Mouse (Mus musculus) thymus, postnatal 10 days (tissue): Measurements from ENCODE around the gene Pla1a.

Source experiments
- DNase-seq, 2 experiments: peaks; one replicate each; pipeline ENCODE4 v3.0.0; 2021; ENCODE audit warnings: low spot score in 2 of 2

The Pla1a gene

DNA sequence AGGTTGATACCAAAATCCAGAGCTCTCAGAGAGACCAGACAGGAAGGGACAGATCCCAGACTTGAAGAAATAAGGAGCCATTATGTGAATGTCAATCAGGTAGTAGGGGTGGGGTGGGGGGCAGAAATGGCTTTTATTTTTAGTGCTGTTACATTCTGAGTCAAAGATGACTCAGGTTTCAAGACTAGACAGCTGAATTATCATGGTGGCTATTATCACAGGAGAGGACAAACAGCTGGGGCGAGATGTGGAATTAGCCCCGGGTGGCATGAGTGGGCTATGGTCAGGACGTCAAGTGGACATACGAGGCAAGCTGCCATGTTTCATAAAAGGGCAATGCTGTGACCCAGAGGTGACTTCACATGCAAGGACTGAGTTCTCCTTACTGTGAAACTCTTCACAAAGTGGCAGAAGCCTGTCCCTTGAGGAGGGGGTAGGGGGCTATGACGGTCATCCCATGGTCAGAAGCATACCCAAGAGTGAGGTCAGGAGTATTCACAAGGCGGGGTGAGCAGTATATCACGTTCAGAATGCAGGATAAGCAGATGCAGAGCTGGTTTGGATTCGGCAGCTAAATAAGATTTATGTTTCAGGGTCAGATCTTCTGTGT is 43.6 kb downstream of the Pla1a start:
- DNase-seq, result no peak

DNA sequence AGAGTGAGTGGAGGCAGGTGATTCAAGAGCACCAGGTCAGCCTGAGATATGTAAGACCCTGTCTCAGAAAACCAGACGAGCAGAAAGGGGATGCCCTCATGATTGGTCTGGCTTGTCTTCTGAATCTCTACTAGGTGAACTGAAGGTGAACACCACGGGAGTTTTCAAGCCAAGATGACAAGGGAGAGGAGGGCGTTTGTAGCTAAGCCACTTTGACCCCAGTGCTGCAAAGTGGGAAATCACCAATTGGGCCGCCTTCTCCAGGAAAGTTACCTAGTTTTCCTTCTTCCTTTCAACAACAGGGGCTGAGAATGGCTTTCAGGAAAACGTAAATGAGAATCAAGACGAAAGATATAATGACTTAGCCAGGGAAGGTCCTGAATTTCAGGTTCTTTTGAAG is 44.2 kb downstream of the Pla1a start:
- no peak for DNase-seq

DNA sequence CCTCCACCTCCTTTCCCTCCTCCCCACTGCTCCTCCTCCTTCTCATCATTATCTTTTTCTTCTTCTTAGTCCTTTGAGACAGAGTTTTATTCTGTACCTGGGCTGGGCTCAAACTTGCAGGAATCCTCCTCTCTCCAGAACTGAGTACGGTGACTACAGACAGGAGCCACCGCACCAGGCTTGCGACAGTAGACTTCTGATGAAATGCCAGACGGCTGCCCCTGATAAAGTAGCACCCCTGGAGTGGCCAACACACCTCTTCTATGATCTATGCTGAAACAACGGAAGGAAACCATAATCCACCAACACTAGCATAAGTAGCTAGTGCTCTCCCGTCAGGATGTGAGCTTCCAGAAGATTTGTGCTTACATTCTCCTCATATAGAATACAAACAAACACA is 45.6 kb downstream of the Pla1a start:
- DNase-seq, result no peak

DNA sequence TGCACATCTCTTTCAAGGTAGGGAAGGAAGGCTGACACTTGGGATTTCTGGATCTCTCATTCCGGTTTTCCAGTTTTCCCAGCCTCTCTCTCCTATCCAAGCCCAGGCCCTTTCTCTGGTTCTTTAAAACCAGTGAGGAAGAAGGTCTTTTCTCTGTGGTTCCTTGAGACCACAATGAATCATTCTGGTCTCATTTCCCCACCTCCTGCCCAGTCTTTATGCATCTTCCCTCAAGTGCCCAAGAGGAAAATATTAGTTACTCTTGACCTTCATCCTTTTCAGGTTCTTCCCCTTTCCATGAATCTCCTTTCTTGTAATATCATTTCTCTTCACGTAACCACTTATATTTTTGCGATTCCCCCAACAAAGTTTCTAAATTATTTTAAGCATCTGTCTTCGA is 47.2 kb downstream of the Pla1a start:
- DNase-seq, result no peak

DNA sequence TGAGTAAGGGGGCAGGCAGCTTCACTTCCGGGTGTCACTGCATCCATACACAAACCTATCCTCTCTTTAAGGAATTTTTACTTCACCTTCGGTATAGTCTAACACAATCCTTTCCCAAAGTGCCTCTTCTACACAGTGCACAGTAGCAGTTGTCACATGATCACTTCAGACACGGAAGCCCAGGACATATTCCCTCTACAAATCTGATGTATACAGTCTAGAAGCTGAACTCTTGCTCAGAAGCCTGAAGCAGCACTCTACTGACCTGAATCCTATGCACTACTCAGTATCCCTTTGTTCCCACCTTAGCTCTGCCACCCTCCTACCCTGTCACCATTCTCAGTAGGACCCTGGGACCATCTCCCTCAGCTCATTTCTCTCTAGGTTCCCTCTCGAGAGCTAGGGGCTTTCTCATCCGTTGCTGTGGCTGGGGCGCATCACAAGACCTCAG is 47.7 kb downstream of the Pla1a start:
- no peak for DNase-seq

DNA sequence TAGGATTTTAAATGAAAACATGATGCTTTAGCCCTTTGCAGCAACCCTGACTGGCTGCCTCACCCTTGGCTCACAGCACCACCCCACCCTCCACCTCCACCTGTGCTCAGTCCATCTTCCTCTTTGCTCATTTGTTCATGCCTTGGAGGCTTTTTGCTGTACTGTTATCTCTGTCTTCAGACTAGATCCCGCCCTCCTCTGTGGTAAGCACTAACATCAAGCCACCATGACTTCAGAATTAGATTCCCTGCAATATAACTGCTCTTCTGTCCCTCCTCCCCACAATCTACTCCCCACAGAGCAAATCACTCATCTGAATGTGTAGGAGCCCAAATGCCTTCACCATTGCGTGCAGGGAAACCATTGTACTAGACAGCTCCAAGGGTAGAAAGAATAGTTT is 49.3 kb downstream of the Pla1a start:
- no peak for DNase-seq

DNA sequence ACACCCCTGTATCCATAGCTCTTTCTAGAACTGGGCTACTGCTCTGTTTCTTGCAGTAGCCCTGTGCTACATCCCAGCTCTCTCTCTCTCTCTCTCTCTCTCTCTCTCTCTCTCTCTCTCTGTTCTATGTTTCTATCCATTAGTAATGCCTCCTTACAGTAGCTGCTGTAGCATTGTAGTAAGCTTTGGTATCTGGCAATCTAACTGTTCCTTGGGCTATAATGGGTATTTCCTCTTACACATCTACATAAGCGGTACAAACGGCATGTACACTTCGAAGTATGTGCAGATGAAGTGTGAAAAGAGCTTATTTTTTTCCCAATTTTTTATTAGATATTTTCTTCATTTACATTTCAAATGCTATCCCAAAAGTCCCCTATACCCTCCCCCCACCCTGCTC is 53.0 kb downstream of the Pla1a start:
- no peak for DNase-seq

DNA sequence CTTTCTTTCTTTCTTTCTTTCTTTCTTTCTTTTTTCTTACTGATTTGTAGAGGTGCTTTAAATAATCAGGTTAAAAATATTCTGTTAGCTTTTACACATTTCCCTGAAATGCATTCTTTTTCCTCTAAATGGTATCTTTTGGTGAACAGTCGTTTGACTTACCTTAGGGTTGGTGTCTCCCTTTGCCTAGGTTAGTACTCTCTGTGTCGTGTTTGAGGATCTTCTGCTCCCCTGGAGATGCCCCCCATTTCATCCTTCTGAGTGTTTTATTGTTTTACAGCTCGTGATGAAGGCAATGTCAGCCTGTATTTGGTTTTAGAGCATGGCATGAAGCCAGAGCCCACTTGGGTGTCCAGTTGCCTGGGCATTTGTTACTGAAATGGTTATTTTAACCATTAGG is 53.5 kb downstream of the Pla1a start:
- DNase-seq, result no peak

DNA sequence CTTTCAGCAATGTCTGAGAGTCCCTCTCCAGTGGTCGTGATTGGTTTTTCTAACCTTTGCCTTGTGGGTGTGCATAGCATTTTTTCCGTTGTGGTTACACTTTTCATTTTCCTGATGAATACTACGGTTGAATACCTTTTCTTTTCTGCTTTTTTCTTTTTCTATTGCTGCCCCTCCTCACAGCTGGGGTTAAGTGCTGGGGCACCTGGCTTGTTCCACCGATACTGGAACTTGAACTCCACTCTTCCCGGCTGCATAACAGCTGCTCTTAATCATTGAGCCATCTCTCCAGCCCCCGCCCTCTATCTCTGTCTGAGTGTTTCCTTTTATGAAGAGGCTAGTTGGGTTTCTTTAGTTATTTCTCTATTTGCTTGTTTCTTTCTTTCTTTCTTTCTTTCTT is 53.9 kb downstream of the Pla1a start:
- DNase-seq, result no peak

DNA sequence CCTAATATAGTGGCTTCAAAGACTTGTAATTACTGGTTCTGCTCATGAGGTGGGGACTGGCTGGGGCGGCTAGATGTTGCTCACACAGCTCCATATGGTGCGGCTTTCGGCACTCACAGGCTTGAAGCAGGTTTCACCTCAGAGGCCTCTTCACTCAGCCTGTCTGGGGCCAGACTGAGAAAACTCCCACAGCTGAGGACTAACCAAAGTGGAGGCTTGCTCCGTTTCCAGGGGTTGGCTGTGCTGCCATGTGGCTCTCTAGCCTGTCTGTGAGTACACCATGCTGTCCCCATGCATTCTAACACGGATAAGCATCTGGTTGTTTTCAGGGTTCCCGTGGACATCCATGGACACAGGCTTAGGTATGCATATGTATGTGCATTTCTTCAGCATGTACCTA is 54.4 kb downstream of the Pla1a start:
- no peak for DNase-seq

DNA sequence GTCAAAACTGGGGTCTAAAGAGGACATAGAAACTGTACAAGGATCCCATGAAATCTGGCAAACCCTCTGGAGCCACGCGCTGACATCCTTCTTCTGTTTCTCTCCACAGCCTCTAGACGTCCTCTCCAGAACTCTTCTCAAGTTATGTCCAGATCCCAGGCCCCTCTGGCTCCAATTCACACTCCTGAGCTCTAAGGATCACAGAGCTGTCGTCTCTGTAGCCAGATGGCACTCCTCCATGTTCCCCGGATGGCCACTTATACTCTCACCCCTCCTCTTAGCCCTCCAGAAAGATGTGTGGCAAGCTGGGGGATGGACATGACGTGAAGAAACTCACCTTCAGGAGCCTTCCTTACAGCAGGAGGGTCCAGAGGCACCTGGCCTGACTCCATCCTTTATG is 55.4 kb downstream of the Pla1a start:
- no peak for DNase-seq

DNA sequence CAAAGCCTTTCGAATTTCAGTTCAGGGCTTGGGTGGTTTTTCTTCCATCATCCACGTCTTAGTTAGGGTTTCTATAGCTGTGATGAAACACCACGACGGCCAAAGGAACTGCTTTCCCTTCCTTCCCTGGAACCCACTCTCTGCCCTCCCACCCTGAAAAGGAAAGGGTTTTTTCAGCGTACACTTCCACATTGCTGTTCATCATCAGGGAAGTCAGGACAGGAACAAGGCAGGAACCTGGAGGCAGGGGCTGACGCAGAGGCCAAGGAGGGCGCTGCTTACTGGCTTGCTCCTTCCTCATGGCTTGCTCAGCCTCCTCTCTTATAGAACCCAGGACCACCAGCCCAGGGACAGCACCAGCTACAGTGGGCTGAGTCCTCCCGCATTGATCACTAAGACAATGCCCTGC is 56.1 kb downstream of the Pla1a start:
- DNase-seq, result no peak

DNA sequence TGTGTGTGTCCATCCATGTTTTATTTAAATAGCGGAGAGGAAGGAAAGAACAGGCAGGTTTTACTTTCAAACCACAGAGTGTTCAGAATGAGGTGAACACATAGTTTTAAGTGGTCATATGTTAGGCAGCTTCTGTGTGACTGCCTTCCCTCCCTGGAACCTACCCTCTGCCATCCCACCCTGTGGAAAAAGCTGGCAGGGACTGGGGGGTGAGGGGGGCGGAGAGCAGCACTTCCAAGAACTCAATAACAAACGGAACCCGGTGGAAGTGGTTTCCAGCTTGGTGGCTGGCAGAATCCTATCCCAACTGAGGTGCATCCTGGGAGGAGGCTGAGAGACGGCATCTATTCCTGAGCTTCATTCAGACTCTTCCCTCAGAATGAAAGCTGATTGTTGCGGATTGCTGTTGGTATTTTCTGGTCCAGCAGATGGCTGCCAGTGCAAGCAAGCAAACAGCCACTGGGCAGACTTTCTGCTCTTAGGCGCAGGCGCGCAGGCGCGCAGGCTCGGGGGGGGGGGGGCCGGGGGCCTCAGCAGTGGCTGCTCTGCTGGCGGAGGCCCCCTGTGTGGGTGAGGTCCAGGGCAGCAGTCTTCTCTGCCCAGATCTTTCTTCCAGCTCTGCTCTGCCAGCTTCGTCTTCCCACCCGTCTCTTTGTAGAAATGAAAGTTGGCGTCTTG is 56.6 kb downstream of the Pla1a start:
- DNase-seq, result peak in 1 of 2 experiments; percentile 26

DNA sequence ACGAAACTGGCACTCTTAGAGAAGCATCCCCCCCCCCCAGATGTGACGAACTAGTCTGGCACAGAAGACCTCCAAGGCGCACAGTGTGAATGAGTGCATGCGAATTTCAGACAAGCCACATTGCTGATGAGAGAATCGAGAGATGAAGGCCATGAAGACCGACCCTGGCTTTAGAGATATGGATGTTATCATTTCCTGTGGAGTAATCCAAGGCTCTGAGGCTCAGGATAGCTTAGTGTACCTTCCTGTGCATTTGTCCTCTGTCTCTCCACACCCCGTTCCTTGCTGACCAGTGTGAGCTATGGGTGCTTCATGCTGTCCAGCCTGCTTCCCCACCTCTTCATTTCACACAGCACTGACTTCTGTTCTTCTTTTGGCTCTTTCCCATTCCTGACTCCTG is 57.8 kb downstream of the Pla1a start:
- no peak for DNase-seq

DNA sequence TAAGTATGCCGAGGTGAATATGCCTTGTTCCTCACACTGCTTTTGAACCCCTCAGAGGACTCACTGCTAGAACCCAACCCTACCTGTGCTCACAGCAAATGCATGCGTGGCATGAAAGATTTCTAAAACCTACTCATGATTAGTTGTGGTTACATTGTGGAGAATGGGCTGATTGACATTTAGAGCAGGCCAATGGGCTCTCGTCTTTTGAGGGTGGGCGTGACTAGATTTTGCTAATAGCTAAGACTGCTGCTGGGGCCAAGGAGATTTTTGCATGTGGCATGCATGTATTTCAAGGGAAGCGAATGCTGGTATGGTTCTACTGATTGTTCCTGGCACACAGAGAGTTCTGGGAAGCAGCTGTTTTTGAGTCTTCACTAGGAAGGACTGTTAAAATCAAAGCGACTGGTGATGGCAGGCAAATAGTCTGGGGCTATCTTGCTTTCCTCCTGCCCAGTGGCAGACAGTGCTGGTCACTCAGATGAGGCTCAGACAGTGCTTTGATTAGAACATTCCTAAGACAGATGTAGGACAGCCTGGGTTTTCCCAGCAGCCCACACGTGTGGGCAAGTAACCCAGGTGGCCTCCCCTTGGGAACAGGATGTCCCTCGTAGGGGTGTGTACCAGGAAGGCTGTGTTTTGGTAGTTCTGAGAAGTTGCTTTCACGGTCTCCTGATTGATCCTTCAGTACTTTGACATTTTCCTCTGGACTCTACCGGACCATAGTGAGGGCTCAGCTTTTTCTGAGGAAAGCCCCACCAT is 58.4 kb downstream of the Pla1a start:
- DNase-seq, result no peak

DNA sequence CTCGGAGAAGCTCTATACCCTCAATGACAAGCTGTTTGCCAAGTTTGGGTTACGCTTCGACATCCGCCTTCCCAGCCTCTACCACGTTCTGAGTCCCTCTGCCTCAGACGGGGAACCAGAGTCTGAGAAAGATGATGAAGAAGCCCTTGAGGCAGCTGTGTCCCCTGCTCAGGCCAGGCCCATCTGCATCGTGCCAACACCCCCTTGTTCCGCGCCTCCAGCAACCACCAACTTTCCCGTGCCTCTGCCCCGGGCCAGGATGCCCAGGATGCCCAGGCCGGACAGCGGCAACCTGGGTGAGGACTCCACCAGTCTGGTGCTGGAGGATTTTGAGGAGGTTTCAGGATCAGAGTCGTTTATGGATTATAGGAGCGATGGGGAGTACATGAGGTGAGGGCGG is 59.0 kb downstream of the Pla1a start:
- no peak for DNase-seq

DNA sequence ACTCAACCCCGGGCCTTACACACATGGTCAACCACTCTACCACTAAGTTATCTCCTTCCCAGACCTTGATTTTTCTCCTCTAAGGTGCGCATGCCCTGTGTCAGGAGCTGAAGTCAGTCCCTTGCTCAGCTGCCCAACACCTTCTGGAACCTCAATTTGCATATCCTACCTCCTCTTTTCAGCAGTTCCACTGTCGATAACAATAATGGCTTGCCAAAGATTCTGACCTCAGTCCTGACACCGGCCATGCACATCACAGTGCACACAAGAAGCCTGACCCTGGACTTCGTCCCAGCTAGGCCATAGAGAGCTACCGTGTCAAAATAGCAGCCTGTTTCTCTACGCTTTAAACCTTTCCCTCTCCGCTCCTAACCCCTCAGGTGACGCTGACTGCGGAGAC is 59.5 kb downstream of the Pla1a start:
- DNase-seq, result no peak

DNA sequence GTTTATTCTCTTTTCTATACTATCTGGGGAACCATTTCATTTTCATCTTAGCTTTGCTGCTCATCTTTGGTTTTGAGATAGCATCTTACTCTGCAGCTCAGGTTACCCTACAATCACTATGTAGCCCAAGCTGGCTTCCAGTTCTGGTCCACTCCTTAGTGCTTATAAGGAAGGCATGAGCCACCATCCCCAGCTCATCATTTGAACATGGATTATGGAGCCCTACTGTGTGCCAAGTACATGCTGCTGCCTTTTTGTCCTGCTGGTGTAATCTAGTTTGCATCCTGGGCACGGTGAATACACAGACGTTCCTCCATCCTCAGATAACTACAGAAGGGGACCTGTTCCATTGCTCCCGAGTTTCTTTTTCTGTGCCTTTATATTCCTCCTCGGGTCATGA is 60.1 kb downstream of the Pla1a start:
- DNase-seq, result no peak

DNA sequence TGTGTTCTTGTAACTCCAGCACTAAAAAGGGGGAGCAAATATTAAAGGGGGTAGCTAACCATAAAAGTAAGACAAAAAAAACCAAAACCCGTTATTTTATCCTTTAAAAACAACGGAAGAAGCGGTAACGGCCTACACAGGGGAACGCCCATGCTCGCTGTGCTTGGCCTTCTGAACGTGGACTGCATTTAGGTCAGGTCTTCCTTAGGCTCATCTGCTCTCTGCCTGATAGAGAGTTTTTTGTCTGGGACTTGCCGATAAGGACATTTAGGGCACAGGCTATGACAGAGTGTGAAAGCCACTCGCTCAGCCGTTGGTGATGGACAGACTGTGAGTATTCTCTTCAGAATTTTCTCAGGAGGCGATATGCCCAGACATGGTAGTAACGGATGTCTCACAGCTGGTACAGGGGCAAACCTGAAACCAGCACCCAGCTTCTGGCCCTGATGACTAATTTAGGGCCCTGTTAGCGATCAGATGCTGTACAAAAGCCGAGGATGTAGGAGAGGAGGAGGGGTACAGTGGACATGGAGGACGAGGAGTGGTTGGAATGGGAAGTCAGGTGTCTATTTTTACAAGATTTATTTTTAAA is 61.1 kb downstream of the Pla1a start:
- DNase-seq, result no peak

DNA sequence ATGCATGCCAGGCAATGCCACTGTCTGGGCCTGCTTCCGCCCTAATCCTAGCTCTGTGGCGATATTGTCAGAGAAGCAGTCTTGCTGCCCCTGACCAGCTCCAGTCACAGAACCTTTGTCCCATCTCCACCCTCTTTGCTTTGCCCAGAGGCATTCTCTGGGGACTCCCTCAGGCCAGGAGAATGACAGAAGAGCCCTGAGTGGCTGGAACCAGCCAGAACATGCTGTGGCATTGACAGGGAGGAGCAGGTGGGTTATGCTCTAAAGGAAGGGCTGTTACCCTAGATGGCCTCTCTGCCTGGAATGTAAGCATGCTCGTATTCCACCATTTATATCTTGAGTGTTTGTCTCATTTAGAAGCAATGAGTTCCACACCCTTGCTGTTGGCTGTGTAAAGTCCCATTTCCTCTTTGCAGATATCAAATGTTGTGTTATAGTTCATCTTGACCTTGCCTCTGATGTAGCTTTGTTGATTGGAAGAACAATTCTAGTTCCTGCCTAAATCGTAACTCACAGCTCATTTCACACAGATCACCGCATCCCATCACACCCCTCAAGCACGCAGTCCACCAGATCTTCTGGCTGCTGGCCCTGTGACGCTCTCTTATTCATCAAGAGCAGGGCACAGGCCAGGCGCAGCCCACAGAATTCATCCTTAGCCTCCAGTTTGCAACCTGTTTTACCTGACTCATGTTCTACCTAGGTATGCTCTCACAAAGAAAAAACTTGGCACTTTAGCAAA is 62.1 kb downstream of the Pla1a start:
- DNase-seq, result no peak

DNA sequence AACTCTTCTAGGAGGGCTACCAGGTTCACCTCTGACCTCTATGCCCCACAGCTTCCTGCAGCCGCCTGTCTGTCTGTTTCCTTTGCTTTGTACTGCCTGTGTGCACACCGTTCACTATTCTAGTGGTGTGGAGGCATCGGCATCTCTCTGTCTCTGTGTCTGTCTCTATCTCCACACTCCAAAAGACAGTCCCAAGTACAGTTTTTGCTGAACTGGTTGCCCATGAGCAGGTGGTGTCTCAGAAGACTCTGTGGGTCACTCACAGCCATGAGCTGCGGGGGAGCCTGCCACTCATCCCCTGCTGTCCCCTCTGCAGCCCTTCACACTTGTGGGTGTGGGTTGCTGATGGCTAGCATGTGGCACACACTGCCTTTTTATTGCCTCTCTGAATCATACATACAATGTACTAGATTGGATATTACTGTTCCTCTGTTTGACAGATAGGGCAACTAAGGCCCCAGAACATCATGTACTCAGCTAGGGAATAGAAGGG is 62.9 kb downstream of the Pla1a start:
- no peak for DNase-seq

DNA sequence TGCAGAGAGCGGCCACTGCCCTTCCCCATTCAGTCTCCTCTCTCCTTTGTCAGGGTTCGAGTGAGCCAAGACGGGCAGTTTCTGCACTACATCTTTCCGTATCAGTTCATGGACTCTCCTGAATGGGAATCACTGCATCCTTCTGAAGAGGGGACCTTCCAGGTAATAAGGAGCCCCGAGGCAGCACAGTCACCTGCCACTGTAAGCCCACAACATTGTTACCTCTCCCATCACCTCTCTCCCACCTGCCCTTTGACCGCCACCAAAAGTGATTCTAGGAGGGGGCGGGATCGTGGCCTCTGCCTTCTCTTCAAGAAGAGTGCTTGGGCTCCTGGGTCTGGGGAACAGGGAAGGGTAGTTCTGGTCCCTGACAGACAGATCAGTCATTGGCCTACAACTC is 63.5 kb downstream of the Pla1a start:
- DNase-seq, result no peak
